Mouse (Mus musculus) lung, postnatal 14 days (tissue): Measurements from ENCODE around the gene Tac4.
A peak's percentile ranks its signal among the peaks of the same experiment; 100 is the strongest.

Experiments used
- DNase-seq: peaks from one replicate; pipeline ENCODE4 v3.0.0; 2021

Tac4 gene

GRCm38 (mm10) chr11:95263816-95264454 is 2.6 kb downstream of the Tac4 start:
- DNase-seq, result peak; percentile 57

GRCm38 (mm10) chr11:95264455-95265013 is 3.2 kb downstream of the Tac4 start:
- DNase-seq, result no peak

- DNase-seq, result peak; percentile 48
Observed at GRCm38 (mm10) chr11:95266540-95267245, 5.4 kb downstream of the Tac4 start.

- no peak for DNase-seq
Observed at GRCm38 (mm10) chr11:95273661-95274060, 12.3 kb downstream of the Tac4 start.

- DNase-seq, result no peak
Observed at GRCm38 (mm10) chr11:95274613-95275012, 13.3 kb downstream of the Tac4 start.

GRCm38 (mm10) chr11:95276056-95276455 is 14.7 kb downstream of the Tac4 start:
- DNase-seq, result no peak

- no peak for DNase-seq
Observed at GRCm38 (mm10) chr11:95279061-95279659, 17.8 kb downstream of the Tac4 start.

GRCm38 (mm10) chr11:95282331-95282730 is 21.0 kb downstream of the Tac4 start:
- DNase-seq, result no peak

GRCm38 (mm10) chr11:95291998-95292397 is 30.7 kb downstream of the Tac4 start:
- no peak for DNase-seq

GRCm38 (mm10) chr11:95293017-95293624 is 31.8 kb downstream of the Tac4 start:
- DNase-seq, result no peak

- no peak for DNase-seq
Observed at GRCm38 (mm10) chr11:95295736-95296135, 34.4 kb downstream of the Tac4 start.

GRCm38 (mm10) chr11:95298146-95298545 is 36.8 kb downstream of the Tac4 start:
- DNase-seq, result peak; percentile 35

GRCm38 (mm10) chr11:95299886-95300285 is 38.6 kb downstream of the Tac4 start:
- DNase-seq, result no peak

GRCm38 (mm10) chr11:95301772-95302171 is 40.4 kb downstream of the Tac4 start:
- DNase-seq, result no peak

GRCm38 (mm10) chr11:95305600-95305999 is 44.3 kb downstream of the Tac4 start:
- no peak for DNase-seq

- DNase-seq, result no peak
Observed at GRCm38 (mm10) chr11:95307526-95307925, 46.2 kb downstream of the Tac4 start.

GRCm38 (mm10) chr11:95309510-95310006 is 48.2 kb downstream of the Tac4 start:
- DNase-seq, result peak; percentile 96

- peak; percentile 97 for DNase-seq
Observed at GRCm38 (mm10) chr11:95310007-95310647, 48.8 kb downstream of the Tac4 start, which contains the start of gene Kat7. Gene Kat7, minus strand, starts transcription at chr11:95310246.

- peak; percentile 21 for DNase-seq
Observed at GRCm38 (mm10) chr11:95310648-95311424, 49.5 kb downstream of the Tac4 start.

- no peak for DNase-seq
Observed at GRCm38 (mm10) chr11:95311425-95311807, 50.1 kb downstream of the Tac4 start.

- DNase-seq, result no peak
Observed at GRCm38 (mm10) chr11:95315215-95315955, 54.1 kb downstream of the Tac4 start.
